Mouse (Mus musculus): Measurements from ENCODE around the gene Zswim4. TPM values are rescaled to one million over a fixed set of nuclear protein-coding genes. Genes with fewer than 3 reads are reported as not detected.

Zswim4 gene
- 10 to 100 TPM in 1 of 2 experiments, 1 to 10 TPM in 1; 9.1 to 10.1 TPM for total RNA-seq (2021)
- long read RNA-seq, experiment 1, partial matches to known transcripts, result 2 of 3 reads
- long read RNA-seq, experiment 1, other reads (novel, unspliced or antisense), result 1 of 3 reads
- long read RNA-seq, experiment 2, full-length matches to known transcripts, result 2 of 8 reads
- long read RNA-seq, experiment 2, partial matches to known transcripts, result 6 of 8 reads
- long read RNA-seq, experiment 2, other reads (novel, unspliced or antisense), result 0 of 8 reads

DNA sequence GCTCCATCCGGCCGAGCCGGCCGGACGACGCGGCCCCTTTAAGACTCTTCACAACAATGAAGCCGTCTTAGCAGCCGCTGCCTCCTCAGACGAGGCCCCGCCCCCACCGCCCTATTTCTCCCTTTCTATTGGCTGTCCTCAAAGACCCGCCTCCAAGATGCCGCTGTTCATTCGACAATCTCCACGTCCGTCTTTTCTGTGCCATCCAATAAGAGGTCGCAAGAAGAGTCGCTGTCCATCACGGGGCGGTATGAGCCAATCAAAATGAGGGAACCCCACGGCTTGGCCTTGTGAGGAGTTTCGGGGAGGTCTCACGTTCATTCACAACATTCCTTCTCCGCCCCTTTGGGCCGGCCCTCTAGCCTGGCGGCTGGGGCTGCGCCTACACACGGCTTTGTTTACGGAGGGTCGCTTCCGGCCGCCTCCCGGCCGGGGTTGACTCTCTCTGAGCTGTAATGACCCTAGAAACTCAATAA is at the start of gene Zswim4:
Zswim4 (minus strand) TSS at position 58 of the 476 bp plus-strand sequence.
- intact Hi-C loops (cut with DNase I), result loop anchor here (10.0 kb wide), 1 partner anchor 48 kb away; no protein-coding TSS in a partner anchor
- DNase-seq, result peak; percentile 96 to 97

DNA sequence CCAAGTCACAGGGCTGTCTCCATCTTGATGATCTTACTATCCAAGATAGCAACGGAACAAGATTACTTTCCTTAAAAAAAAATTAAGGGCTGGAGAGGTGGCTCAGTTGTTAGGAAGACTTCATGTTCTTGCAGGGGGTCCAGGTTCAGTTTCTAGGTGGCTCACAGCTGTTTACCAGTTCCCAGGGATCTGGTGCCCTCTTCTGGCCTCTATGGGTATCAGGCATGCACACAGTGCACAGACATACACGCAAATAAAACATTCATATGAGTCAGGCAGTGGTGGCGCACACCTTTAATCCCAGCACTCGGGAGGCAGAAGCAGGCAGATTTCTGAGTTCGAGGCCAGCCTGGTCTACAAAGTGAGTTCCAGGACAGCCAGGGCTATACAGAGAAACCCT is 48.8 kb upstream of the Zswim4 start:
- intact Hi-C loops (cut with DNase I), result loop anchor here (1.0 to 10.0 kb wide), 3 partner anchors 51 to 246 kb away; partner anchors contain the start of gene Zswim4
- DNase-seq, result peak; percentile 52 to 64

DNA sequence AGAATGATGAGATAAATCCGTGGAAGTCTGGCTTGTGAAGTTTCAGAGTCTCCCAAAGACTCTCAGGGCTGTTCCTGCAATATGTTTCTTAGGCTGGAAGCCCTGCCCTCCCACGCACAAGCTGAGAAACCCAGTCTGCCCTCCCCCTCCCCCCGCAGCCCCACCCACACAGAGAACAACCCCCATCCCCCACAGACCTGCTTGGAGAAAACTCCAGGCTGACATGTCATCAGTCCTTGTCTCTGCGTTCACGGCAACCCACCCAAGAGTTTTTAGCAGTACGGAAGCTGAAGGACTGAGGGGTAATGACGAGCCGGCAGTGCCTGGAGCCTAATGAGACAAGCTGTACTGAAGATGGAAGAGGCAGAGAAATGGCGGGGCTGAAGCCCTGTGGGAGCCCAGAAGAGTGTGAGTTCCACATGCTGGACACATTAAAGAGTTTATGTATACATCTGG is 47.8 kb upstream of the Zswim4 start:
- peak; percentile 27 to 46 for DNase-seq
- intact Hi-C loops (cut with DNase I), result loop anchor here (1.0 to 10.0 kb wide), 3 partner anchors 50 to 245 kb away; partner anchors contain the start of gene Zswim4

DNA sequence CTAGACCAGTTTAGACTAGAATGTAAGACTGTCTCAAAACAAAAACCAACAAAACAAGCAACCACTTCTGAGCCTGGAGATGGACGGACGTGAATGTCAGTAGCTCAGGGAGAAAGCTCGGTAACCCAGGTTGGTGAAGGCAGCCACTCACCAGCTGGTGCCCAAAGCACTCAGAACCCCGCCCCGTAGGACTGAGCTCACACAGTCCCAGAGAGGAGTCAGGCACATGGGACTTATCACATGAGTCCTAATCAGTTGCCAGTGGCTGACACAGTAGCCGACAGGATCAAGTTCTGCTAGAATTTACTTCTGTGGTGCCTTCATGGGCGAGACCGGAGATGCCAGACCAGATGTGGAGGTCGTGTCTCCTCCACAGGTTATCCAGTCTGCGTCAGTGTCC is 43.9 kb upstream of the Zswim4 start:
- intact Hi-C loops (cut with DNase I), result loop anchor here (10.0 kb wide), 1 partner anchor 46 kb away; the partner anchor contains the start of gene Zswim4
- no peak for DNase-seq

DNA sequence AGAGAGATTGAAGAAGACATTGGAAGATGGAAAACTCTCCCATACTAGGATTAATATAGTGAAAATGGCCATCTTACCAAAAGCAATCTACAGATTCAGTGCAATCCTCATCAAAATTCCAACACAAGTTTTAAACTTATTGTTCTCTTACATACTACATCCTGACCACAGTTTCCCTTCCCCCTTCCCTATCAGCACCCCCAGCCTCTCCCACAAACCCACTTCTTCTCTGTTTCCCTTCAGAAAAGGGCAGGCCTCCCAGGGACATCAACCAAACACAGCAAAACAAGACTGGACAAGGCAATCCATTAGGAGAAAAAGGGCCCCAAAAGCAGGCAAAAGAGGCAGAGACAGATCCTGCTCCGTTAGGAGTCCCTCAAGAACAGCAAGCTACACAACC is 39.6 kb upstream of the Zswim4 start:
- DNase-seq, result no peak
- intact Hi-C loops (cut with DNase I), result no loop called here

DNA sequence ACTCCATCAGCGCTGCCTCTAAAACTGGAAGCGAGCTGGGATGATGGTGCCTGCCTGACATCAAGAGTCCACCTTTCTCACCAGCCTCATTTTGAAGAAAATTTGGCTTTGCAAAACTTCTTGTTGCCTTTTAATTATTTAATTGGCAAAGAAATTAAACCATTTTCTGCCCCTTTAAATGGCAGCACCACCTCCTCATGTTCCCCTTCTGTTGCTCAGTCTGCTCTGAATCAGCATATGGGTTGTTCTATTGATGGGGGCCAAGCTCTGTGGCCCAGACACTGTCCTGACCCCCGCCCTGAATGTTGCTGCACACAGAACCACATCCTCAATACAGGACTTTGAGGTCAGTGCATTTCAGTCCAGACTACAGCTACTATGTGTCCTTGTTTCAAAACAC is 37.1 kb upstream of the Zswim4 start:
- intact Hi-C loops (cut with DNase I), result no loop called here
- no peak for DNase-seq

DNA sequence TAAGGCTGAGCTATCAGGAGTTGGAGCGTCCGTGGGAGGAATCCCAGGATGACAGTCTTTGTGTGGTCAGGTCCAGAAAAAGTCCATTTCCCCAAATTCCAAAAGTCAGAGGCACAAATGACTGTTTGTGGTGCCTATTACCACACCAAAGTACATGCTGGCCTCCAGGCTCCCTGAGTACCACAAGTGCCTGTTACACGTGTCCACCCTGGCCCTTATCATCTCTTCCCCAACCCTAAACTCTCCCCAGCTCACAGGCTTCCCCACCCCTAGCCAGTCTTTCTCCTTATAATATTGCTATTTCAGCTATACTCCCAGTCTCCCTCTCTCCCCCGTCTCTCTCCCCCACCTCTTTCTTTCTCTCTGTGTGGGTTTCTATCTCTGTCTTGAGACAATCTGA is 35.4 kb upstream of the Zswim4 start:
- no peak for DNase-seq
- intact Hi-C loops (cut with DNase I), result no loop called here

DNA sequence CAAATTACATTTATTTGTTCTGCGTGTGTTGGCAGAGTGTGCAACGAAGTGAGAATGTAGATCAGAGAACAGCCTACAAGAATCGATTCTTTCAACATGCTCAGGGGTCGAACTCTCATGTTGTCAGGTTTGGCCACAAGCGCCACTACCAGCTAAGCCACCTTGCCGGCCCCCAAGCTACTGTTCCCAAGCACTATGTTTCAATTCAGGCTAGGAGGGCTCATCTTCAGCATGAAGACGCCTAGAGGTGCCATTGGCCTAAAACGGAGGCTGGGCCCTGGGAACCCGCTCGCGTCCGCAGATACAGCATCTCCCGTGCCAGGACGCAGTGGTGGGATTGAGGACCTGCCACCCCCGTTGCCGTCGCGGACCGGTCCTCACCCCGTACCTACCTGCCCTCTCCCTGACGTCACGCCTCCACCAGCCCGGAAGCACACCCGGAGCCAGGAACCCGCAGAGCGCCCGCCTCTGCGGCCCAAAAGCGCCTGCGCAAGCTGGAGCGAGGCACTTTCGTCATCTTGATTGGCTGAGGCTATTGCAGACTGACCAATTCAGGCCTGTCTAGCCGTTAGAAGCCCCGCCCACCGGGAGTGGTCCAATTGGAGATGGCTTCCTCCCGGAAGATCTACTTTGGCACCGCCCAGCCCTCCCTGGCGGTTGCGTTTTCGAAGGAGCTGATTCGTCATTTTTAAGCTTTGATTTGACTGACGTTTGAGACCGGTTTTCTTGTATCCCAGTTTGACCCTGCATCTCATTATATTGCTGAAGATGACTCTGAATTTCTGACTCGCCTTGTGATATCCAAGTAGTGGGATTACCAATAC is 33.3 kb upstream of the Zswim4 start, which contains the start of gene Ccdc130:
Ccdc130 (minus strand) TSS at position 431 of the 824 bp plus-strand sequence.
- intact Hi-C loops (cut with DNase I), result loop anchor here (10.0 kb wide), 1 partner anchor 555 kb away; the partner anchor contains the start of gene Dand5
- peak; percentile 99 for DNase-seq

DNA sequence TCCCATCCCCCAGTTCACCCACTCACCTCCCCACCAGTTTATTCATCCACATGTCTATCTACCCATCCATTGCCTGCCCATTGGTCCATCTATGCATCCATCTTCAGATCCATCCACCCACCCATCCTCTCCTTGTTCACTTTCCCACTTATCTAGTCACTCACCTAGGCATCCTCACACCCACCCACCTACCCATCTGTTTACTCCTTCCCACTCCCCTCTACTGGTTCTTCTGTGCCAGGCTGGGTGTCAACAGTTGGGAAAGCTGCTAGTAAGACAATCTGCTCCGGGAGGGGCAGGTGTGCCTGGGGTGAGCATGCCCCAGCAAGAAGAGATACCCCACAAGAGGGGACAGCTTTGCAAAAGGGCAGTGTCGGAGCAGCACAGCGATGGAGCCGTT is 24.2 kb upstream of the Zswim4 start:
- DNase-seq, result no peak
- intact Hi-C loops (cut with DNase I), result loop anchor here (10.0 kb wide), 1 partner anchor 564 kb away; the partner anchor contains the start of gene Dand5

DNA sequence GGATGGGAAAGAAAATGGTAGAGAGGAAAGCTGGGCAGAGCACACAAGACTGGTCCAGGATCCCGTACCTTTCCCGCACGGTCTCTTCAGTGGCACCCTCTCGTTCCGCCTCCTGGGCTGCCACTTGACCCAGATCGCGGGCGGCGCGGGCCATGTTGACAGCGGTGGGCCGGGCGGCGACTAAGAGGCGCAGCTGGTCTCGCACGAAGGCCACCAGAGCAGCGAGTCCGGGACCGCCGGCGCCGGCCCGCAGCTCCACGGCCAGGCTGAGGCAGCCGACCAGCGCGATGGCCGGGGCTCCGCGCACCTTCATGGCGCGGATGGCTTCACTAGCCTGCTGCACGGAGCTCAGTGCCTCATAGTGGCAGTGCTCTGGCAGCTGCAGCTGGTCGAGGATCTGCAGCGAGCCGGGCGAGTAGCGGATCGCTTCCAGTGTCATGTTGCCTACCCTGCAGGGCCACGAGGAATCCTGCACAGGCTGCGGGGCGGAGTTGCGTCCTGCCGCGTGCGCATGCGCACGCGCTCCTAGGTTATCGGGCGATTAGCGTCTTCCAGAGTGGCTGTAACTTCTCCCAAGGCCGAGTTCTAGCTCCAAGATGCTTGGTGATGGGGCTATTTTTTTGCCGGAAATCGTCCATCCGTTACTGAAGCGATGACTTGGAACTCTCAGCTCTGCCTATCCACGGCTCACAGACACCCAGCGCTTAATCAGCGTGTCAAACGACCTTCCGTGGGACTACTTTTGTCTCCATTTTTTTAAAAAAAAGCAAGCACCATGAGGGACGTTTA is 20.2 kb upstream of the Zswim4 start, which contains the start of gene Mri1:
Mri1 (minus strand) TSS at position 505 of the 789 bp plus-strand sequence.
- intact Hi-C loops (cut with DNase I), result no loop called here
- DNase-seq, result peak; percentile 82 to 84

DNA sequence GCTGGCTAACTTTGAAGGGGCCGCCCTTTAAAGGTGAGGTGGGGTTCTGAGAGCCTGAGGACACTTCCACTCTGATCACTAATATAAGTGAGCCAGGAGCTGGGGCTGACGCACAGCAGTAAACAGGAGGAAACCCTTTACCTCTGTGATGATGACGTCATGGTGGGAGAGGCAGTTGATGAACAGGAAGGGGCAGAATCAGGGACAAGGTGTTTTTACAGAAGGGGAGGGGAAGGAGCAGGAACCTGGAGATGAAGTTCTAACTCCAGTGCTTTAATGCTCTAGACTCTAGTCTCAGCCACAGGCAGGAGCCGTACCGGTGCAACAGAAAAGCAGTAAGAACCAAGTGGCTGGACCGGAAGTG is 19.6 kb upstream of the Zswim4 start:
- DNase-seq, result no peak
- intact Hi-C loops (cut with DNase I), result no loop called here

DNA sequence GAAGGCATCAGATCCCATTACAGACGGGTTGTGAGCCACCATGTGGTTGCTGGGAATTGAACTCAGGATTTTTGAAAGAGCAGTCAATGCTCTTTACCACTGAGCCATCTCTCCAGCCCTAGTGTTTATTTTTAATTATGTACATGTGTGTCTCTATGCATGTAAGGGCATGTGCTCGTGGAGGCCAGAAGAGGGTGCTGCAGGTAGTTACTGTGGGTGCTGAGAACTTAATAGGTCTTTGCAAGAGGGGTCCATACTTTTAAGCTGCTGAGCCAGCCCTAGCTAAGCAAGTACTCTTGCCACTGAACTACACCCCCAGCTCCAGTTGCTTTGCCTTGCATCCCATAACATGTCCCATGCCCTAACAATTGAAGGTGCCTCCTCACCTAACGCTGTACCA is 19.0 kb upstream of the Zswim4 start:
- no peak for DNase-seq
- intact Hi-C loops (cut with DNase I), result no loop called here

DNA sequence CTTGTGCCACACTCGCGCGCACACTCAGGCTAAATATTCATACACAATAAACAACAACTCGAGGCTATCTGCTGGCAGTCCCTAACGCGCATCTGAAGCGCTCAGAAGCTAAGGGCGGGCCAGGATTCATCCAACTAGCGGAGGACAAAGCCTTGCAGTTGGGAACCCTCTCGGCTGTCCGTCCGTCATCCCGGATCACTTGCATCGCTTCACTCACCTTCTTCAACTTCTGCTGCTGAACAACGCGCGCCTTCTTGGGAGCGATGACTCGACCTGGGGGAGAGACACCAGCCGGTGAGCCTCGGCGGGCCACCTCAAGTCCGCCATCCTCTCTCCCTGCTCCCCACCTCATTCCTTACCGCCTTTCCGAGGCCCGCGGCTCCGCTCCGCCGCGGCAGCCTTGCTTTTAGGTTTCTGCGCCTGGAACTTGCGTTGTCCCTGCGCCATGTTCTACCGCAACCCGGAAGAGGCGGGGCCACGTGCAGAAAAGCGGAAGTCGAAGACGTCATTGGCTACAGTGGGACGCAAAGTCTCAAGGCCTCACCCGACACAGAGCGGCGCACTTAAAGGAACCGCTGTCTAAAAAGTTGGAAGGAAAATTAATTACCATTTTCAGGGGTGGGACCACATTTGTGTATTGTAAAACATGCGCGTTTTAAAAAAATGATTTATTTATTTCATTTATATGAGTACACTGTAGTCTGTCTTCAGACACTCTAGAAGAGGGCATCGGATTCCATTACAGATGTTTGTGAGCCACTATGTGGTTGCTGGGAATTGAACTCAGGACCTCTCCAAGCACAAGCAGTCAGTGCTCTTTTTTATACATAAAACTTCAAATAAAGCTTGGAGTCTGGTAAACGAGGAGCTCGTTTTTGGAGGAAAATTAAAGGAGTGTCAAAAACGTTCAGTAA is 12.7 kb upstream of the Zswim4 start, which contains the start of gene D8Ertd738e:
D8Ertd738e (minus strand) TSS at position 463 of the 914 bp plus-strand sequence.
- intact Hi-C loops (cut with DNase I), result no loop called here
- DNase-seq, result peak; percentile 87 to 91

DNA sequence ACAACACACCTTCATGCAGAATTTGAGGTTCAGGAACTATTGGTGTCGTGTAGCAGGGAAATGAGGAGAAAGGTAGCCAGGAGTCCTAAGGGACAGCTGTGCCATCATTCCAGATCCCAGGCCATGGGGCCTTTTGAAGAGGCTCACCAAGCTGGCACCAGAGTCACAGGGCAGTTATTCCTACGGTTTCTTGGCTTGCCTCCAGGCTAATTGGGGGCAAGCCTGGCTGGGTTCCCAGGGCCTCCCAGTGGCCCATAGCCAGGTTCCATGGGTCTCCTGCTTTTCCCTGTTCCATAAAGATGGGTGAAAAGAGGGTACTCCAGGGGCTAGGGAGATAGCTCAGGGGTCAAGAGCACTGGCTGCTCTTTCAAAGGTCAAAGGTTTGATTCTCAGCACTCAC is 5.0 kb upstream of the Zswim4 start:
- intact Hi-C loops (cut with DNase I), result no loop called here

DNA sequence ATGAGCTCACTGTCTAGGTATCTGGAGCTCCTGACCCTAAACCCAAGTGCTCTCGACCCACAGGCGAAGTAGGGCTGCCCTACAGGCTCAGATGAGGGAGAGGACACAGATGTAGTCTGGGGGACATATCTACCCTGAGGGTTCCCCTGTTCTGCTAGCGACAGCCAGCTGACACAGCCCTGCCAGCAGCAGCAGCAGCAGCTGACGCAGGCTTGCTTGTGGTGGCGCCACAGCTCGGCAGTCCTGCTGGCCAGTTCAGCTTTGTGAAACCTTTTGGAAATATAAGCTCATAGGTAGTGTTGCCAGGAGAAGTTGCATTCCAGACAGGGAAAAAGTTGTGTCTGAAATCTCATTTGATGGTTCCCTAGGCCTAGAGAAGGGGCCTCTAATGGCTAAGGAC is 4.3 kb upstream of the Zswim4 start:
- no peak for DNase-seq
- intact Hi-C loops (cut with DNase I), result no loop called here

More for the DNA sequence above, 5.0 kb upstream of the Zswim4 start:
- DNase-seq, result no peak

DNA sequence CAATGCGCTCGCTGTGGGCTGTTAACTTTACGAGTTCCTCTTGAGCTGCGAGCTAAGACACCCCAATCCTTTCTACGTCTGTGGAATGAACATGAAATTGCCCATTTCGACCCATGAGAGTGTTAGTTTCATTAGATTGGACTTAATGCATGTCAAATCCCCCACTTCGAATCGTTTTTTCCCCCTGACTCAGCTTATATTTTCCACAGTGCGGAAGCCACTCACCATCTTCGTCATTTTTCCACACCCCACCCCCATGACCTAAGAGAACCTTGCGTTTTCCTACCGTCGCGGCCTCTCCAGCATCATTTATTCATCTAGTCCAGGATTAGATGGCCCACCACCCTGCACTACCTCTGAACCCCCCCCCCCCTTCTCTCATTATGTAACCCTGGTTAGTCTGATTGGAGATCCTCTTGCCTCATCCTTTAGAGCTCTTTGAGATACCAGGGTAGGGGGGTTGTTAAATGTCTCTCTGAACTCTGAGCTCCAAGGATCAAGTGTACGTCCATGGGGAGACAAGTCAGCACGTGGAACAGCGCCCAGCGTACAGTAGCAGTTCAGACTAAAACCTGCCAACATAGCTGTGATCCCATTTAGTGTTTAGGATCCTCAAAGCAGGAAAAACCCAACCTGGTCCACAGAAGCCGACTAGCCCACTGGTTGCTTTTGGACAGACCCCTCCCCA is 831 bp upstream of the Zswim4 start:
- intact Hi-C loops (cut with DNase I), result loop anchor here (10.0 kb wide), 1 partner anchor 47 kb away; no protein-coding TSS in a partner anchor
- DNase-seq, result no peak

DNA sequence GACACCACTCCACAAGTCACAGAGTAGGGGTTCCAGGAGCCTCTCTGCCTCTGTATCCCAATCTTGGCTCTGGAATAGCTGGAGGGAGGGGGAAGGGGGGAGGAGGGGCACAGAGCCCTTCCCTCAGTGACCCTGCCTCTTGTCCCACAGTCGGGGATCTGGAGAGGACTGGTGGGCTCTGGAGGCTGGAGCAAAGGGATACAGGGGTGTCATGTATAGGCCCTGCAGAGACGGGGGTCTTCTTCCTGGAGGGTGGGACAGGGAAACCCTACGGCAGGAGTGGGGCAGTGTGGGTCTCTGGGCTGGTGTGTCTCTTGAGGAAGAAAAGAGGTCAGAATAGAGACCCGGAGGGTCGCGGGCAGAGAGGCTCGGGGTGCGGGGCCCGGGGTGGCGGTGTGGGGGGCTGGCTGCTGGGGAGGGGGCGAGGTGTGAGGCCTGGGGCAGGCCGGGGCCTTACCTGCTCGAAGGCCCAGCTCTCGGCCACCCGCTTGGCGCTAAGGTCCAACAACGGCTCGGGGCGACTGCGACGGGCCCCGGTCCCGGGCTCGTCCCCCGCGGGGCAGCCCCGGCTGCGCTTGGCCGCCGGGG is 351 bp downstream of the Zswim4 start:
- DNase-seq, result peak in 1 of 2 experiments; percentile 18
- intact Hi-C loops (cut with DNase I), result loop anchor here (10.0 kb wide), 1 partner anchor 48 kb away; no protein-coding TSS in a partner anchor
